Mouse (Mus musculus) B cell, adult 62 days (primary cell): ENCODE results near the gene Pnkd. TPM values are rescaled to one million over a fixed set of nuclear protein-coding genes. Genes with fewer than 3 reads are reported as not detected.

Experiments
- total RNA-seq: library from RNA; stranded (reverse); gene quantifications from 4 replicates; pipeline ENCODE4 v1.2.4, GENCODE M21; 2023

The Pnkd gene
- total RNA-seq: 15.5 to 22.6 TPM (median 17.5 TPM) in 4 replicates

DNA sequence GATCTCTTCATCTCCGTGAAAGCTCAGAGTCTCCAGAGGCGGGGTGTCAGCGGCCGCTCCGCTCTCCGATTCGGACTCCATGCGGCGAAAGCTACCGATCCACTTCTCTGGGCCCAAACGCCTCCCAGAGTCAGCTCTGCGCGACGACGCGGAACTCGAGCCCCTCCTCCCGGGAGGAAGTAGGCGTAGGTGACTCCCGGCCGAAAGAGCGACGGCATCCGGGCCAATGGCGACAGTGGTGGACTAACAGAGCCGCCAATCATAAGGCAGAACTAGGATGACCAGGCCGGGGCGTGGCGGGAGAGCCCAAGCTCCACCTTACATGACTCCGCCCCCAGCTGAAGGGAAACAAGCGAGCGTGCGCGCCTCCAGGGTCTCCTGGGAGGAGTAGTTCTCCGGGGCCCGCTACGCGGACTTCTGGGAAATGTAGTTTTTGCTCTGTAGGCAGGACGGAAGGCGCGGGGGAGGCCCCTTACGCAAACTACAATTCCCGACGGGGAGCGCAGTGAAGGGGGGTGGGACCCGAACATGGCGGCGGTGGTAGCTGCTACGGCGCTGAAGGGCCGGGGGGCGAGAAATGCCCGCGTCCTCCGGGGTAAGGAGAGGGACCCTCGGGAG, at the start of gene Pnkd, which contains the start of gene Aamp:
Pnkd (plus strand) TSS at position 388 of the 618 bp plus-strand sequence.
Aamp (minus strand) TSS at position 196 of the 618 bp plus-strand sequence.

GRCm38 (mm10) chr1:74235938-74236589, 48.7 kb upstream of the Pnkd start, which contains the start of gene Arpc2:
Gene Arpc2, plus strand, starts transcription at chr1:74236084.

GRCm38 (mm10) chr1:74278538-74278937, 6.2 kb upstream of the Pnkd start, which contains the start of gene Gpbar1:
Gene Gpbar1, plus strand, starts transcription at chr1:74278550.

DNA sequence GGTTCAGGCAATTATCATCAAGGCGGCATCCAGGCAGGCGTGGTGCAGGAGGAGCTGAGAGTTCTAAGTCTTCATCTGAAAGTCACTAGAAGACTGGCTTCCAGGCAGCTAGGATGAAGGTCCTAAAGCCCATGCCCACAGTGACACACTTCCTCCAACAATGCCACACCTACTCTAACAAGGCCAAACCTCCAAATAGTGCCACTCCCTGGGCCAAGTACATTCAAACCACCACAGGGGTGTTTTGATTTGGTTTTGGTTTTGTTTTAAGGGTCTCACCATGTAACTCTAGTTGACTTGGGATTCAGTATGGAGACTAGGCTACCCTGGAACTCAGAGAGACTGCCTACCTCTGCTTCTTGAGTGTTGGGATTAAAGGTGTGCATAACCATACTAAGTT, 20.8 kb downstream of the Pnkd start, which contains the start of gene Tmbim1:
Tmbim1 (minus strand) TSS at position 101 of the 400 bp plus-strand sequence.

DNA sequence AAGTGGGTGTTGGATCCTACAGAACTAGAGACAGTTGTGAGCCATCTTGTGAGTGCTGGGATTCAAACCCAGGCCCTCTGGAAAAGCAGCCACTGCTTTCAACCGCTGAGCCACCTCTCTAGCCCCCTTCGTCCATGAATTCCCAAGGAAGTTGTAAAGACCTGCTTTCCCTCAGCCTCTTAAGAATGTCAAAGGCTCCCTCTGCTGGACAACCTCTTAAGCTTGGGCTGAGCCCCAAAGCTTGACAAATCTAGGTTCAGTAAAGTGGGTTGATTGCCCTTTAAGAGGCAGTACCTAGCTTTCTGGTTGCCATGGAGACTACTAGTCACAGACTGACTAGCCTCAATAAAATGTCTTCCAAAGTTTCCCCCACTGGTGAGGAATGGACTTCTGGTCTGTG, 77.1 kb downstream of the Pnkd start, which contains the start of gene Catip:
Catip (plus strand) TSS at position 297 of the 400 bp plus-strand sequence.

GRCm38 (mm10) chr1:74374980-74375379, 90.2 kb downstream of the Pnkd start, which contains the start of gene Slc11a1:
Gene Slc11a1, plus strand, starts transcription at chr1:74375195.

DNA sequence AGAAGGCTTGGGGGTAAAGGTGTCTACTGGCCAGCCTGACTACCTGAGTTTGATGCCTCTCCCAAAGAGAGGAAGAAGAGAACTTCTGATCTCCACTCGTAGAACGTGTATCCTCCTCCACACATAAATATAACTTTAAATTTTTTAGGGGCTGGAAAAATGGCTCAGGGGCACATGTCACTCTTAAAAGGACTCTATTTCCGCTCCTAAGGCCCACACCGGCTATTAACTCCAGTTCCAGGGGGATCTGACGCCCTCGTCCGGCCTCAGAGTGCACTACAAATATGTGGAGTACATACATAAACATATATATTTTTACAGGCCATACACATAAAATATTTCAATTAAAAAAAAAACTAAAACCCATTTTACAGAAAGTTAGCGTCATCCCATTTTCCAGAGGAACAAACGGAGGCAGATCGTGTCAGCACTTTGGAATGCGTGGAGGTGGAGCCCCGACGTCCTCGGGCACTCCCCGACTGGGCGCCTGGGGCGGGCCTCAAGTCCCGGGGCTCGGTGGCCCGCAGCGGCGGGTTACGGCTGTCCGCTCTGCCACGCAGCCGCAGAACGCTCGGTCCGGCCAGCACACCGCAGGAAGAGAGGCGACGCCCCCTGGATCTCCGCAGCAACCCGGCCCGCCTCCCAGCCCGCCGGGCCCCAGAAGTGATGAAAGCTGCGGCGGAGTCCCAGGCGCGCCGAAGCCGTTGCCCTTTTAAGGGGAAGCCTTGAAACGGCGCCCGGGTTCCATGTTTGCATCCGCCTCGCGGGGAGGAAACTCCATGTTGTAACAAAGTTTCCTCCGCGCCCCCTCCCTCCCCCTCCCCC, 106.4 kb downstream of the Pnkd start, which contains the start of gene Ctdsp1:
Ctdsp1 (plus strand) TSS at position 586 of the 825 bp plus-strand sequence.

Other genes starting within 250 kb of the Pnkd start
- gene Tns1, start 160.5 kb upstream of the Pnkd start, total RNA-seq: 2.5 to 7.8 TPM (median 4.2 TPM) in 4 replicates
- not detected in 4 replicates for gene Rufy4, start 159.4 kb upstream of the Pnkd start, total RNA-seq
- gene Cxcr2, start 130.9 kb upstream of the Pnkd start, total RNA-seq: 0.26 to 0.43 TPM (median 0.30 TPM) in 3 of 4 replicates, not detected in the other
- not detected in 4 replicates for gene Cxcr1, start 90.3 kb upstream of the Pnkd start, total RNA-seq
- gene Arpc2, start 48.8 kb upstream of the Pnkd start, total RNA-seq: 386 to 409 TPM (median 404 TPM) in 4 replicates
- gene Gpbar1, start 6.4 kb upstream of the Pnkd start, total RNA-seq: 0.94 to 2.0 TPM (median 1.3 TPM) in 4 replicates
- gene Aamp, start 192 bp upstream of the Pnkd start, total RNA-seq: 105 to 116 TPM (median 114 TPM) in 4 replicates
- gene Tmbim1, start 20.7 kb downstream of the Pnkd start, total RNA-seq: 2.3 to 5.0 TPM (median 3.9 TPM) in 4 replicates
- not detected in 4 replicates for gene Catip, start 77.2 kb downstream of the Pnkd start, total RNA-seq
- gene Slc11a1, start 90.3 kb downstream of the Pnkd start, total RNA-seq: 2.9 to 8.0 TPM (median 4.2 TPM) in 4 replicates
- gene Ctdsp1, start 106.6 kb downstream of the Pnkd start, total RNA-seq: 106 to 122 TPM (median 113 TPM) in 4 replicates
- 0.22 TPM in 1 of 4 replicates, not detected in the others for gene Vil1, start 124.4 kb downstream of the Pnkd start, total RNA-seq
- gene Cnot9, start 221.1 kb downstream of the Pnkd start, total RNA-seq: 25.1 to 29.8 TPM (median 25.4 TPM) in 4 replicates